Mouse (Mus musculus): Measurements from ENCODE around the gene Gdpd5. TPM values are rescaled to one million over a fixed set of nuclear protein-coding genes. Genes with fewer than 3 reads are reported as not detected.
A peak's percentile ranks its signal among the peaks of the same experiment; 100 is the strongest.

Gene Gdpd5
- polyA plus RNA-seq, 1 experiment = 16.0 TPM

DNA sequence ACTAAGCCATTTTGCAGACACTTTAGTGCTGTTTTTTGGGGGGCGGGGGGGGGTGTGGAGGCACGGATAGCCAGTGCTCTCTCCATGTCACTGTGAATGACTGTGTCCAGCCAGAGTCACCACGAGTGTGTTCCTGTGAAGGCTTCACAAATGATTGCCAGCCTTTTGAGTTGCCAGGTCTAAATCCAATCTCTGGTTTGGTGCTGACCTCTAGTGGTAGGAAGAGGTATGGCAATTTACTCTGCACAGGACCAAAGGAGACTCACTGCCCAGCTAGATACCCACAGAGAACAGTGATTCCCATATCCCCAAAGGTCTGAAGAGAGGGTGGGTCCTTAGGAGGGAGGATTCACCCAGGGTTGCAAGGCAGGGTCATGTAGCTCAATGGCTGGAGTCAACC is 69.5 kb downstream of the Gdpd5 start:
- Histone ChIP-seq H3K36me3 (ENCODE audit: control insufficient read depth, insufficient read depth, low read length) (no peaks in the 10 kb centered on the region), H3K27ac (ENCODE audit: insufficient read depth, low read depth, low read length) (no peak overlapping the region), H3K27me3 (ENCODE audit: control insufficient read depth, insufficient read depth, low read length) (no peaks in the 10 kb centered on the region), H3K4me3 (ENCODE audit: low read depth, low read length) (no peak overlapping the region), H3K4me1 (ENCODE audit: control insufficient read depth, insufficient read depth, insufficient read length, low read length) (no peaks in the 10 kb centered on the region)
- no peak for TF ChIP-seq POLR2A (IDR thresholded peaks at IDR 0.05; ENCODE audit: low read depth, low read length)
- peak; percentile 53; the same call in 1 of the 2 replicates for TF ChIP-seq CTCF (IDR thresholded peaks at IDR 0.05; ENCODE audit: extremely low read depth, insufficient read length, insufficient replicate concordance, low read depth, low read length)
- WGBS = 1% methylated on average over 3 of the region's 3 CpGs

DNA sequence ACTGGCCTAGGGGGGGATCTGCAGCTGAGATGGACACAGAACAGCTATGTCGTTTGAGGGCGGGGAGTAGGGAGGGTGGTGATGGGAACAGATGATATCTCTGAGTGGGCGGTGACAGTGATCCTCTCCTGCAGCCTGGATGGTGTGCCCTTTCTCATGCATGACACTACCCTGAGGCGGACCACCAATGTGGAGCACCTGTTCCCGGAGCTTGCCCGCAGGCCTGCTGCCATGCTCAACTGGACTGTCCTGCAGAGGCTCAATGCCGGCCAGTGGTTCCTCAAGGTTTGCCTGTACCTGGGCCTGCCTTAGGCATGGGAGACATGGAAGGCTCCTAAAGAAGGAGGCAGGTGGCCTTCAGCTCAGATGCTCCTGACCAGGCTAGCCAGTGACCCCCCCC is 71.6 kb downstream of the Gdpd5 start:
- H3K4me3 ChIP-seq (ENCODE audit: low read depth, low read length) = no peak overlapping the region
- WGBS = 92% methylated on average over 7 of the region's 7 CpGs
- TF ChIP-seq POLR2A (IDR thresholded peaks at IDR 0.05; ENCODE audit: low read depth, low read length) = no peak
- no peak for TF ChIP-seq CTCF (IDR thresholded peaks at IDR 0.05; ENCODE audit: extremely low read depth, insufficient read length, insufficient replicate concordance, low read depth, low read length)
- H3K4me1 ChIP-seq (ENCODE audit: control insufficient read depth, insufficient read depth, insufficient read length, low read length) = peaks cover 3% of the 10 kb centered on the region; the same call in 1 of the 2 replicates
- no peak overlapping the region for H3K27ac ChIP-seq (ENCODE audit: insufficient read depth, low read depth, low read length)
- H3K27me3 ChIP-seq (ENCODE audit: control insufficient read depth, insufficient read depth, low read length) = no peaks in the 10 kb centered on the region
- H3K36me3 ChIP-seq (ENCODE audit: control insufficient read depth, insufficient read depth, low read length) = no peaks in the 10 kb centered on the region

DNA sequence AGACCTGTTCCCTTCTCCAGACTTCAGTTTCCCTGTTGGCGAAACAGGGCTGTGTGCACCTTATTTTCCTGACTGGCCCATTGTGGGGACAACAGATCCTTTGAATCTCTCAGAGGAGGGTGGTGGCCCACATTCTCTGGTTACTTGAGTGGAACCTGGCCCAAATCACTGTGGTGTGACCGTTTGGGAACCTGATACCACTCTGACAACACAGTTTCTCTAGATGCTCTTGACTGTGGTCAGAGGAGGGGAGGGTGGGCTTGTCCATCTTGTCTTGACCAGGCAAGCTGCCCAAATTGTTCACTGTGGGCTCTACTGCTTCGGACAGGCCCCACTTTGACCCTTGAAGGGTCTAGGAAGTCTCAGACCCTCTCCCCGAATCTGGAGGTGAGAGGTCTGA is 72.8 kb downstream of the Gdpd5 start:
- TF ChIP-seq CTCF (IDR thresholded peaks at IDR 0.05; ENCODE audit: extremely low read depth, insufficient read length, insufficient replicate concordance, low read depth, low read length) (no peak), POLR2A (IDR thresholded peaks at IDR 0.05; ENCODE audit: low read depth, low read length) (no peak)
- Histone ChIP-seq H3K36me3 (ENCODE audit: control insufficient read depth, insufficient read depth, low read length) (peaks cover 3% of the 10 kb centered on the region; the same call in 1 of the 2 replicates), H3K27ac (ENCODE audit: insufficient read depth, low read depth, low read length) (no peak overlapping the region), H3K4me3 (ENCODE audit: low read depth, low read length) (no peak overlapping the region), H3K4me1 (ENCODE audit: control insufficient read depth, insufficient read depth, insufficient read length, low read length) (peaks cover 3% of the 10 kb centered on the region; the same call in 1 of the 2 replicates), H3K27me3 (ENCODE audit: control insufficient read depth, insufficient read depth, low read length) (no peaks in the 10 kb centered on the region)
- WGBS = 72% methylated on average over 4 of the region's 4 CpGs

DNA sequence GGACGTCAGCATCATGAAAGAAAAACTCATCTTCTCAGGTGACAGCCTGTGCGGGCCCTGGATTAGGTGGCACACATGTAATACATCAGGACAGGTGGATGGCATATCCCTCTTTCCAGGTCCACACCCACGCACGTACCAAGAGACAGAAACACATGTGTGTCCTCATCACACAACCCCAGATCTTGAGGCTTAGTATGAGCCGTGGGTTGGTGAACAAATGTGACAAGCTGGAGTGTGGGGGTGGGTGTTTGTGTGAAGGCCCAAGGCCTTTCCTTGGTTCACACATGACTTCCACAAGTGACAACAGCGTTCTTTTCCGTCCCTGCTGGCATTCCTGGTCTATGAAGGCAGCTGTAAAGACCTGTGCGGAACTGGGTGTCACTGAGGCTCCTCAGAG is 77.6 kb downstream of the Gdpd5 start:
- Histone ChIP-seq H3K27me3 (ENCODE audit: control insufficient read depth, insufficient read depth, low read length) (no peaks in the 10 kb centered on the region), H3K4me3 (ENCODE audit: low read depth, low read length) (no peak overlapping the region), H3K4me1 (ENCODE audit: control insufficient read depth, insufficient read depth, insufficient read length, low read length) (peaks cover 7% of the 10 kb centered on the region; the same call in 1 of the 2 replicates), H3K27ac (ENCODE audit: insufficient read depth, low read depth, low read length) (no peak overlapping the region), H3K36me3 (ENCODE audit: control insufficient read depth, insufficient read depth, low read length) (peaks cover 11% of the 10 kb centered on the region)
- TF ChIP-seq CTCF (IDR thresholded peaks at IDR 0.05; ENCODE audit: extremely low read depth, insufficient read length, insufficient replicate concordance, low read depth, low read length) = no peak
- no peak for TF ChIP-seq POLR2A (IDR thresholded peaks at IDR 0.05; ENCODE audit: low read depth, low read length)
- WGBS = 91% methylated on average over 8 of the region's 8 CpGs

DNA sequence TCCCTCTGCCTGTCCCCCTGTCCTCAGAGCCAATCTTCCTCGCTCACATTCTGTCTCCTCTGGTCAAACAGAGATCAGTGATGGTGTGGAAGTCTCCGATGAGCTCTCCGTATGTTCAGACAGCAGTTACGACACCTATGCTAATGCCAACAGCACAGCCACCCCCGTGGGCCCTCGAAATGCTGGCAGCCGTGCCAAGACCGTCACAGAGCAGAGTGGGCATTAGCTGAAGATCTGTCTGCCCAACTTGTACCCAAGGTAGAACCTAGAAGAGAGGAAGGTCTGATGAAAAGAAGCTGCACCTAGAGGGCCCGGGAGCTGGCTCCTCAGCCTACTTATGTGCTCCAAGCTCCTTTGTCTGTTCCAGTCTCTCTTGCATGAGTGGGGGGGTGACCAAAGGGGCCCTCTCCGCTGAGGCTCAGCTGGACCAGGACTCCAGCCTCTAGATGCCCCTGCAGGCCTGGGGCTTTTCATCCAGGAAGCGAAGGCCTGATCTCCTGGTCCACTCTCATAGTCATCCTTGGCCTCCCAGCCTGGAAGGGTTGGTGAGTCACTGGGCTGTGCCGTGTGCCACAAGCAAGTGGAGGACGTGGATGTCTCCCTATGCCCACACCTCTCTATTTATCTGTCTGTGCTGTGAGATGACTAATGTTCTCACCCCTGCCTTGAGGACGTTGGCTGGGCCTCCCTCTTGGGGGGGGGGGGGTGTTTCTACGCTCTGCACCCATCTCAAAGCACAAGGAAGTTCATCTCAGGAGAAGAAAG is 78.9 kb downstream of the Gdpd5 start:
- Histone ChIP-seq H3K27me3 (ENCODE audit: control insufficient read depth, insufficient read depth, low read length) (no peaks in the 10 kb centered on the region), H3K27ac (ENCODE audit: insufficient read depth, low read depth, low read length) (no peak overlapping the region), H3K4me1 (ENCODE audit: control insufficient read depth, insufficient read depth, insufficient read length, low read length) (peaks cover 7% of the 10 kb centered on the region; the same call in 1 of the 2 replicates), H3K4me3 (ENCODE audit: low read depth, low read length) (no peak overlapping the region), H3K36me3 (ENCODE audit: control insufficient read depth, insufficient read depth, low read length) (peaks cover 11% of the 10 kb centered on the region)
- TF ChIP-seq CTCF (IDR thresholded peaks at IDR 0.05; ENCODE audit: extremely low read depth, insufficient read length, insufficient replicate concordance, low read depth, low read length) (no peak), POLR2A (IDR thresholded peaks at IDR 0.05; ENCODE audit: low read depth, low read length) (no peak)
- WGBS = 90% methylated on average over 15 of the region's 15 CpGs

DNA sequence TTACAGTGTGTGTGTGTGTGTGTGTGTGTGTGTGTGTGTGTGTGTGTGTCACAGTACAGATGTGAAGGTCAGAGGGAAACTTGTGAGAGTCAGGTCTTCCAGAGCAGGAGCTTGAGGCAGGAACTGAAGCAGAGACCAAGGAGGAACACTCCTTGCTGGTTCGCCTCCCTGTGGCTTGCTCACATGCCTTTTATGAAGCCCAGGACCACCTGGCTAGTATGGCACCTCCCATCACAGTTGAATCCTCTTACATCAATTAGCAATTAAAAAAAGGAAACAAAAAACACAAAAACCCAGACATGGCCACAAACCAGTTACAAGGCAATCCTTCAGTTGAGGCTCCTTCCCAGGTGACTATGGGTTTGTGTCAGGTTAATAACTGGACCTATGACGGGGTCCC is 81.9 kb downstream of the Gdpd5 start:
- Histone ChIP-seq H3K36me3 (ENCODE audit: control insufficient read depth, insufficient read depth, low read length) (peaks cover 11% of the 10 kb centered on the region), H3K4me1 (ENCODE audit: control insufficient read depth, insufficient read depth, insufficient read length, low read length) (peaks cover 12% of the 10 kb centered on the region), H3K27me3 (ENCODE audit: control insufficient read depth, insufficient read depth, low read length) (no peaks in the 10 kb centered on the region), H3K27ac (ENCODE audit: insufficient read depth, low read depth, low read length) (no peak overlapping the region), H3K4me3 (ENCODE audit: low read depth, low read length) (no peak overlapping the region)
- WGBS = 73% methylated on average over 2 of the region's 2 CpGs
- TF ChIP-seq CTCF (IDR thresholded peaks at IDR 0.05; ENCODE audit: extremely low read depth, insufficient read length, insufficient replicate concordance, low read depth, low read length) = no peak
- TF ChIP-seq POLR2A (IDR thresholded peaks at IDR 0.05; ENCODE audit: low read depth, low read length) = no peak

DNA sequence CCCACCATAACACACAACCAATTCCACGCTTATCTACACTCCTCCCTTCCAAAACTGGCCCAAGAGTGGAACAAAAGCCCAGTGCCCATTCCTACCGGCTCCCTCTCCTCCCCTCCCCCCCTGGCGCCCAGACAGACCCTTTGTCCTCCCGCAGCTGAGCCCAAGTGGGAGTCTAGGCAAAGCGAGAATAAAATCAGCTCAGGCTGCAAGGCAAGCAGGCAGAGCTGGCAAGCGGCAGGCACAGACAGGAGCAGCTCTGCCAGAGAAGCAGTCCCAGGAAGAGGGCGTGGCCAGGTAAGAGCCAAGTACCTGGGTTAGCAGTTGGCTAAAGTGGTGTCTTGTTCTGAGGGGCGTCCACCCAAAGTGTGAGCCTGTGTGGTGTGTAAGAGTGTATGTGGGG is 84.6 kb downstream of the Gdpd5 start, which contains the start of gene Klhl35:
Klhl35 (plus strand) TSS at position 194 of the 400 bp plus-strand sequence.
- Histone ChIP-seq H3K4me3 (ENCODE audit: low read depth, low read length) (no peak within 1 kb of the TSS), H3K27ac (ENCODE audit: insufficient read depth, low read depth, low read length) (no peak within 1 kb of the TSS), H3K36me3 (ENCODE audit: control insufficient read depth, insufficient read depth, low read length) (no peaks in the 10 kb centered on the region; the same call in 1 of the 2 replicates), H3K4me1 (ENCODE audit: control insufficient read depth, insufficient read depth, insufficient read length, low read length) (peaks cover 18% of the 10 kb centered on the region), H3K27me3 (ENCODE audit: control insufficient read depth, insufficient read depth, low read length) (no peaks in the 10 kb centered on the region)
- no peak for TF ChIP-seq CTCF (IDR thresholded peaks at IDR 0.05; ENCODE audit: extremely low read depth, insufficient read length, insufficient replicate concordance, low read depth, low read length)
- TF ChIP-seq POLR2A (IDR thresholded peaks at IDR 0.05; ENCODE audit: low read depth, low read length) = no peak
- 25% methylated on average over 8 of the region's 8 CpGs for WGBS
